Mouse (Mus musculus): ENCODE measurements around the gene Rnf113a1.

- no peak for TF ChIP-seq CTCF (IDR thresholded peaks at IDR 0.05; ENCODE audit: control insufficient read depth, insufficient read depth, low read length)
- no peak for TF ChIP-seq POLR2A (IDR thresholded peaks at IDR 0.05; ENCODE audit: borderline replicate concordance, control insufficient read depth, low read depth, low read length)
Observed at GRCm38 (mm10) chrX:37163115-37163514, 27.9 kb upstream of the Rnf113a1 start.
